Mouse (Mus musculus): ENCODE measurements around the gene Ttyh3. TPM values are rescaled to one million over a fixed set of nuclear protein-coding genes. Genes with fewer than 3 reads are reported as not detected.

Ttyh3 gene
- polyA plus RNA-seq, 1 experiment from 2014 or later: 34.1 TPM

DNA sequence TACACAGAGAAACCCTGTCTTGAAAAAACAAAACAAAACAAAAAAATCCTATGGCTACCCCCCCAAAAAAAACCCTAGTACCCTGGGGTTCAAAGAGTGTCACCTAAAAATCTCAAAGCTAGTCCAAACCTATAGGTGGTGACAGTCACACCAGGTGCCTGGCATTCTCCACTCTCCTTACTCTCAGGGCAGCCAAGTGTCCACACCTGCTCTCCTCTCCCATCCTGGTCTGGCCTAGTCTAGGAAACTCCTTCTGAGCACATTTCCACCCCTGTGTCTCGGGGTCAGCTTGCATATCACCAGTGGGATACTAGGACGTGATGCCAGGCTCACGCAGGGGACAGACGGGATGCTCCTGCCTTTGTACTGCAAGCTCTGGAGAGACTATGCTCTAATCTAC lies 9.5 kb downstream of the Ttyh3 start:
- 90% methylated on average over 4 of the region's 4 CpGs for whole genome bisulfite sequencing

DNA sequence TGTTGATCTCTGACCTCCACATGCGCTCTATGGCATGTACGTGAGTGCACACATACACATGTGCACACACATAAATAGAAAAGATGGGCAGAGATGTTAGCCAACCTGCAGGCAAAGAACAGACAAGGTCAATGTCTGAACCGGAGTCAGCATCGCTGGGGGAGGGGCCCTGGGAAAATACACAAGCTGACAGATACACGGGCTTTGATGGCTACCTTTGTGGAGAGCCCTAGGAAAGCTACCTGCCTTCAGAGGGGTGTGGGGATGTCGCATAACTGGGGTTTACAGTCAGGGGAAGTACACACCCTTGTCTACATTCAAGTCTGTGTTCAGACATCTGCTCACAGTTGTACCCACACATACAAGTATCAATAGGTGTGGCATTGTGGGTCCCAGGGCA lies 10.3 kb downstream of the Ttyh3 start:
- no peak overlapping the region for H3K27ac ChIP-seq
- peaks cover 42% of the 10 kb centered on the region for H3K4me1 ChIP-seq
- H3K4me3 ChIP-seq: no peak overlapping the region
- H3K9ac ChIP-seq: no peak overlapping the region
- WGBS: 91% methylated on average over 6 of the region's 6 CpGs
- peaks cover 49% of the 10 kb centered on the region for H3K36me3 ChIP-seq
- H3K4me2 ChIP-seq: no peak overlapping the region
- no peak for ATAC-seq (ENCODE audit: insufficient number of reproducible peaks, low FRiP score, low TSS enrichment, low read depth)
- no peaks in the 10 kb centered on the region for H3K27me3 ChIP-seq
- H3K9me3 ChIP-seq: no peaks in the 10 kb centered on the region

More for the DNA sequence above, 9.5 kb downstream of the Ttyh3 start:
- no peak overlapping the region for H3K9ac ChIP-seq
- no peaks in the 10 kb centered on the region for H3K27me3 ChIP-seq
- H3K9me3 ChIP-seq: no peaks in the 10 kb centered on the region
- H3K36me3 ChIP-seq: peaks cover 46% of the 10 kb centered on the region
- peaks cover 47% of the 10 kb centered on the region for H3K4me1 ChIP-seq
- ATAC-seq (ENCODE audit: insufficient number of reproducible peaks, low FRiP score, low TSS enrichment, low read depth): no peak
- H3K4me3 ChIP-seq: no peak overlapping the region
- no peak overlapping the region for H3K4me2 ChIP-seq
- H3K27ac ChIP-seq: 0 out of 2 replicates have a peak overlapping the region, but pooled peaks have one; percentile 93

DNA sequence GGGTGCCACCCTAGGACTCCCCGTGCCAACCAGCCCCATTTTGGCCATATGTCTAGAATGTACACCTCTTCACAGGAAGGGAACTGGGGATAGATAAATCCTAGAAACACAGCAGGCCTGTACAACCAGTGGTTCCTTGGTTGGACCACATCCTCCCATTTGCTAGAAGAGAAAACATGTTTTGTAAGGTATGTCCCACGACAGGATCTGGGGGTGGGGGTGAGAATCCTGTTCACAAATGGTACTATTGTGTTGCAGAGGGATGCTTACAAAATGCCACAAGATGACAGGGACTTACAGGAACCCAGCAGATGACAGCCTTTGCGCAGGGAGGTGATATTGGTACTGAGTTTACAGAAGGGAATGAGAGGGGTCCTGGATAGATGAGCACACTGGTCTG lies 10.8 kb downstream of the Ttyh3 start:
- Histone ChIP-seq H3K4me1 (peaks cover 37% of the 10 kb centered on the region), H3K4me2 (no peak overlapping the region), H3K9ac (0 out of 2 replicates have a peak overlapping the region, but pooled peaks have one; percentile 10), H3K9me3 (no peaks in the 10 kb centered on the region), H3K27me3 (no peaks in the 10 kb centered on the region), H3K36me3 (peaks cover 54% of the 10 kb centered on the region), H3K4me3 (no peak overlapping the region), H3K27ac (no peak overlapping the region)
- ATAC-seq (ENCODE audit: insufficient number of reproducible peaks, low FRiP score, low TSS enrichment, low read depth): no peak
- 88% methylated on average over 3 of the region's 3 CpGs for WGBS

DNA sequence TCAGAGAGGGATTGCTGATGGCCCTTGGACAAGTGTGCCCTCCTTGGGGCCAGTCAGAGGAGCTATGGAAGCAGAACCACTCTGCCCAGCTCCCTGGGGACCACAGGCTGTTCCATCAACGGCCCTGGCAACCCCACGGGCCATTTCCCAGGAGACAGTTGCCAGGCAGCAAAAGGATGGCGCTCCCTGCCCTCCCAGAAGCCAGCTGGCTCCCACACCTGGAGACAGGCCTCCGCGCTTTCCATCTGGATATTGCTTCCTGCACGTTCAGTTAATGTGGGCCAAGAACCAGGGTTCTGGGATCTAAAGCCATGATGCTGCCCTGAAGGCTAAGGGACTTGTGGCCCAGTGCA lies 11.8 kb downstream of the Ttyh3 start:
- 0 out of 2 replicates have a peak overlapping the region, but pooled peaks have one; percentile 29 for H3K27ac ChIP-seq

DNA sequence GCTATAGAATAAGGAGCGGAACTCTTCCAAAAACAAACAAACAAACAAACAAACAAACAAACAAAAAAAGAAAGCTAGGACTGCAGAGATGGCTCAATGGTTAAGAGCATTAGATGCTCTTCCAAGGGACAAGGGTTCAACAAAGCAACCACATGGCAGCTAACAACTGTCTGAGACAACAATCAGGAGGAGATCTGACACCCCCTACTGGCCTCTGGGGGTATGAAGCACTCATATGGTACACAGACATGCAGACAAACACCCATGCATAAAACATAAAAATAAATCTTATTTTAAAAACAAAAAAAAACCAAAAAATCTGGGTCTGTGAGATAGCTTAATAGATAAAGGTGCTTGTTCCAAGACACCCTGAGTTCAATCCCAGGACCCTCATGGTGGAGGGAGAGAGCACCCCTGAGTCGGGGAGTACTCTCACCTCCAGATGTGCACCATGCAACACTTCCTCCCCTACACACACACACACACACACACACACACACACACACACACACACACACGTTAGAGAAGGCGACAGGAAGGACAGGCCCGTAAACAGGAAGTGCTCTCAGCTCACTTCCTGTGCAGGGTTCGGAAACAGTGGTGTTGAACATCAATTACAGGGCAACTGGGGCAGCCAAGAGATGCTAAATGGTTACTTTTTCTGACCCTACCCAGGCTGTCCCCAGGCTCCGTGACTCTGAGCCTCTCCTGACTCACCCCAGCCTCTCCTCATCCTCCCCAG lies 12.3 kb downstream of the Ttyh3 start:
- Histone ChIP-seq H3K27ac (no peak overlapping the region), H3K36me3 (peaks cover 69% of the 10 kb centered on the region)

More for the DNA sequence above, 11.8 kb downstream of the Ttyh3 start:
- Histone ChIP-seq H3K36me3 (peaks cover 63% of the 10 kb centered on the region), H3K9me3 (no peaks in the 10 kb centered on the region), H3K9ac (no peak overlapping the region), H3K4me2 (no peak overlapping the region), H3K4me1 (peaks cover 28% of the 10 kb centered on the region), H3K27me3 (no peaks in the 10 kb centered on the region), H3K4me3 (no peak overlapping the region)
- no peak for ATAC-seq (ENCODE audit: insufficient number of reproducible peaks, low FRiP score, low TSS enrichment, low read depth)
- WGBS: 83% methylated on average over 6 of the region's 6 CpGs

DNA sequence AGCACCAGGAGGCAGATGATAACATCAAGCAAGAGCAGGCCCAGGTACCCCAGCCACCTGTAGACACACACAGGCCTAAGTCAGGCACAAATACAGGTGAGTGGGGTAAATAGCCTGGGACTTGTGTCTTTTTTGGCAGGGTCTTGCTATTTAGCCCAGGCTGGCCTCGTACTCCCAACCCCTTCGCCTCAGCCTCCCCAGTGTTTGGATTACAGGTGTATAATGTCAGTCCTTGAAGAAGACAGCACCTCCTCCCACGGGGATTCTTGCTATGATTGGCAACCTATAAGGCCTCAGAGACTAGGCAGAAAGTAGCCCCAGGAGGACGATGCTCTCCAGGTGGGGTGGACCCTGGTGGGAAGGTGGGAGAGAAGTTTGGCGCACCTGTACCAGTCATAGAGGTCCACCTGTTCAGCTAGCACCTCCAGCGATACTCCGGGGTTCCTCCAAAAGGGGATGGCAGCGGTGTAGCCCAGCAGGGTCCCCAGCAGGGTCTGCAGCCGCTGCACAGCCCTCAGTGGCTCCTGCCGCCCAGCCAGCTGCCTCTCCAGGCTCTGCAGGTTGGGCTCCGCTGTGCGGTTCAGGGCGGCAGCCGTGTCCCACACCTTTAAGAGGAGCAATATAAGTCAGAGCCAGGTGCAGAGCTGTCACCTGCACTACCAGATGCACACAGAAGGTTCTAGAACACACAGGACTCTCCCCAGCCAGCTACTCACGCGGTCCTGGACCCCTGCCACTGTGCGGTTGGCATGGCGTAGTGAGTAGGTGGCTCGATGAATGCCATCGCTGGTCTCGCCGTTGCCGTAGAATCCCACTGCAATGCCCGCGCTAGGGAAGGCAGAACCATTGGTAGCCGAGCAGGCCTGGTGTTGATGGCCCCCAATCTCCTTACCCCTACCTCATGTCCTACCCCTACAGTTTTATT lies 13.8 kb downstream of the Ttyh3 start:
- Histone ChIP-seq H3K27ac (no peak overlapping the region), H3K4me3 (no peak overlapping the region), H3K9me3 (no peaks in the 10 kb centered on the region), H3K36me3 (peaks cover 83% of the 10 kb centered on the region), H3K9ac (no peak overlapping the region), H3K27me3 (no peaks in the 10 kb centered on the region), H3K4me2 (no peak overlapping the region), H3K4me1 (peaks cover 8% of the 10 kb centered on the region)
- WGBS: 92% methylated on average over 26 of the region's 26 CpGs
- no peak for ATAC-seq (ENCODE audit: insufficient number of reproducible peaks, low FRiP score, low TSS enrichment, low read depth)

More for the DNA sequence above, 12.3 kb downstream of the Ttyh3 start:
- Histone ChIP-seq H3K9me3 (no peaks in the 10 kb centered on the region), H3K4me3 (no peak overlapping the region), H3K4me2 (no peak overlapping the region), H3K9ac (no peak overlapping the region), H3K27me3 (no peaks in the 10 kb centered on the region), H3K4me1 (peaks cover 22% of the 10 kb centered on the region)
- 82% methylated on average over 7 of the region's 7 CpGs for WGBS
- ATAC-seq (ENCODE audit: insufficient number of reproducible peaks, low FRiP score, low TSS enrichment, low read depth): no peak

DNA sequence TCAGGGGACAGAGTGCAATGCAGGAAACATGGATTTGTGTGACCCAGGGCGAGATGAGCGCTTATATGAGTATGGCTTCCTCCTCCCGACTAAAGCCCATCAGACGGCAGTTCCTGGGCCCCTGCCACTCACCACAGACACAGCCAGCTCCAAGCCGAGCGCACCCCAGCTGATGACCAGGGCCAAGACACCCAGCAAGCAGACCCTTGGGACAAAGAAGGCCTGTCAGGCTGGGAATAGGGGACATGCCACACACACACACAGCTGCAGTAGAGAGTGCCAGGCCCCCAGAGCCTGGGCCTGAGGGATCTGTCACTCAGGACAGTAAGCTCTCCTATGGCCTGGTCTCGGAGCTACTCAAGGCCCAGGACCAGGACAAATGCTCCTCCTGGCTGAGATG lies 15.4 kb downstream of the Ttyh3 start:
- Histone ChIP-seq H3K4me1 (no peaks in the 10 kb centered on the region), H3K9ac (no peak overlapping the region), H3K27me3 (no peaks in the 10 kb centered on the region), H3K4me3 (no peak overlapping the region), H3K27ac (no peak overlapping the region), H3K9me3 (no peaks in the 10 kb centered on the region), H3K36me3 (peaks cover 94% of the 10 kb centered on the region), H3K4me2 (no peak overlapping the region)
- ATAC-seq (ENCODE audit: insufficient number of reproducible peaks, low FRiP score, low TSS enrichment, low read depth): no peak
- 91% methylated on average over 7 of the region's 7 CpGs for WGBS

DNA sequence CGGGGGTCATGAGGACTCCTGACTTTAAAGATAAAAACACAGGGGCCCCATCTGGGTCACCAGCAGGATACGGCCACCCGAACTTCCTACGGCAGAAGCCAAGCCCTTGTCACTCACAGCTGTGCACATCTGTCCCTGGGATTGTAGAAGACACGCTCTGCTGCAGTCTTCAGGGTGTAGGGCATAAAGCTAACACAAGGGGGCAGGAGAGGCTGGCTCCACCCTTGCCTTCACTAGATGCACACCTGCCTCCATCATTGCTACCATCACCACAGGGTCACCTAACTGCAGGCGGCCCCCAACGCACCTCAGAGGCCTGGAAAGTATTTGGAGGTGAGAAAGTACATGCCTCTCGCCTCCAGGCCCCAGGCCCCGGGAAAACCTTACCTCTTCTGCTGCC lies 19.8 kb downstream of the Ttyh3 start:
- Histone ChIP-seq H3K4me3 (no peak overlapping the region), H3K27me3 (no peaks in the 10 kb centered on the region), H3K27ac (no peak overlapping the region), H3K9me3 (no peaks in the 10 kb centered on the region), H3K4me2 (no peak overlapping the region), H3K4me1 (0 out of 2 replicates have a peak, but pooled peaks cover 4% of the 10 kb centered on the region), H3K36me3 (peaks cover 95% of the 10 kb centered on the region), H3K9ac (no peak overlapping the region)
- ATAC-seq (ENCODE audit: insufficient number of reproducible peaks, low FRiP score, low TSS enrichment, low read depth): no peak
- 90% methylated on average over 9 of the region's 9 CpGs for WGBS

DNA sequence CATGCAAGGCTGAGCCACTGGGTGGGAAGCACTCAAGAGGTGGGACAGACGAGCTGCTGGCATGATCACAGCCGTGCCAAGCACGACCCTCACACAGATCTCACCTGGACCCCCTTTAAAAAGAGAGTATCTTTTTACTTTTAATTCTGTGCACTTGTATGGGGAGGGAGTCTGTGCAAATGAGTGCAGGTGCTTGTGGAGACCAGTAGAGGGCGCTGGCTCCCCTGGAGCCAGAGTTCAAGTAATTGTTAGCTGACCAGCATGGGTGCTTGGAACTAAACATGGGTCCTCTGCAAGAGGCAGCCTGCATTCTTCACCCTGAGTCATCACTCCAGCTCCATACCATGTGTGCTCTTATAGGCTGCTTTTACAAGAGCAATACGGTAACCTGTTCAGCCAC lies 21.3 kb downstream of the Ttyh3 start:
- Histone ChIP-seq H3K4me1 (0 out of 2 replicates have a peak, but pooled peaks cover 4% of the 10 kb centered on the region), H3K9me3 (no peaks in the 10 kb centered on the region), H3K4me2 (no peak overlapping the region), H3K27me3 (no peaks in the 10 kb centered on the region), H3K9ac (no peak overlapping the region), H3K27ac (no peak overlapping the region), H3K4me3 (no peak overlapping the region), H3K36me3 (peaks cover 96% of the 10 kb centered on the region)
- WGBS: 94% methylated on average over 5 of the region's 5 CpGs
- no peak for ATAC-seq (ENCODE audit: insufficient number of reproducible peaks, low FRiP score, low TSS enrichment, low read depth)

DNA sequence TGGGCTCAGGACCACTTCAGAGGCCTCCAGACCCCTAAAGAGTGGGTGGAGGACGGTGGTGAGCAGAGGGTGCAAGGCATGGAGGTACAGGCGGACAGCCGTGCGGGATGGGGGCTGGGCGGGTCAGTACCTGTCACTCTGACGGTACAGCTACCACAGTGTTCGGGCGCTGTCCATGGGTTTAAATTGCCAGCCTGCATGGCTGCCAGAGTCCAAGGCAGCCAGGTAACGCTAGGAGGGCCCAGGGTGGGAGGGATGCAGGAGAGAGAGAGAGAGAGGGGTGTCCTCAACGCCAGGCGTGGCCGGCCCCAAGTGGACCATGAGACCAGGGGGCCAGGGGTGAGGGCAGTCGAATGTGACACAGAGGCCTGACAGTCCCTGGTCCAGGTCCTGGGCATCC lies 23.9 kb downstream of the Ttyh3 start:
- Histone ChIP-seq H3K4me1 (peaks cover 18% of the 10 kb centered on the region), H3K9me3 (no peaks in the 10 kb centered on the region), H3K36me3 (peaks cover 84% of the 10 kb centered on the region), H3K4me2 (no peak overlapping the region), H3K4me3 (no peak overlapping the region), H3K27me3 (no peaks in the 10 kb centered on the region), H3K9ac (no peak overlapping the region), H3K27ac (no peak overlapping the region)
- WGBS: 94% methylated on average over 10 of the region's 13 CpGs
- ATAC-seq (ENCODE audit: insufficient number of reproducible peaks, low FRiP score, low TSS enrichment, low read depth): 0 out of 2 replicates have a peak, but pooled peaks have one; percentile 2

DNA sequence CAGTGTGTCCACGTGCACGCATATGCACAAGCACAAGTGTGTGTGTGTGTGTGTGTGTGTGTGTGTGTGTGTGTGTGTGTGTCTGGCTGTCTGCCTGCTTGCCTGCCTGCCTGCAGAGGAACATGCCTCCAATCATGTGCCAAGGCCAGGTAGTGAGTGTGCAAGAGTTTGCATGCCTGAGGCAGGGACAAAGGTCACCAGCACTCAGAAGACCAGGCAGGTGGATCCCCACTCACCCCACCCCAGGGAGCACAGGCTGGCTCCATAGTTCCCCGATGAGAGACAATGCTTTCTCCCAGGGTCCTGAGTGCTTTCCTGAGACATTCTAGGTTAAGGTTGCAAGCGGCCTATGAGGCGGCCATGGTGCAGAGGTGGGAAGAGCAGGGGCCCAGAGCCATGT lies 24.6 kb downstream of the Ttyh3 start:
- no peak overlapping the region for H3K4me2 ChIP-seq
- ATAC-seq (ENCODE audit: insufficient number of reproducible peaks, low FRiP score, low TSS enrichment, low read depth): no peak
- no peak overlapping the region for H3K27ac ChIP-seq
- peaks cover 77% of the 10 kb centered on the region for H3K36me3 ChIP-seq
- no peaks in the 10 kb centered on the region for H3K27me3 ChIP-seq
- H3K4me1 ChIP-seq: peaks cover 20% of the 10 kb centered on the region
- no peaks in the 10 kb centered on the region for H3K9me3 ChIP-seq
- WGBS: 94% methylated on average over 5 of the region's 5 CpGs
- H3K9ac ChIP-seq: no peak overlapping the region
- H3K4me3 ChIP-seq: no peak overlapping the region

DNA sequence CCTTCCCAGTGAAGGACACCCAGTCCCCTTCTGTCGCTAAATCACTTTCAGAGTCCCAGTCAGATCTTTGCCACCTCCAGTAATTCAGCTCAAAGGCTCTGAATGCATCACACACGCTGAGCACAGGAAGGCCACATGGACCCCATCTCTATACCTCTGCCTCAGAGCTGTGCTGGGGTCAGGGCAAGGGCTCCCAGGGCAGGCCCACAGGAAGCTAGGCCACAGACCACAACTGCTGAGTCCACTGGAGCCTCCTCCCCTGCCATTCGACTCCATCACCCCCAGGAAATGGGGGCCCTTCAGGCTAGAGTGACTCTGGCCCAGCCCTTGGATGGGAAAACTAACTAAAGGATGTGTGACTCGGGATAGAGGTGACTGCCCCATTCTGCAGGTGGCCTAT lies 25.0 kb downstream of the Ttyh3 start:
- no peak for ATAC-seq (ENCODE audit: insufficient number of reproducible peaks, low FRiP score, low TSS enrichment, low read depth)
- H3K4me2 ChIP-seq: no peak overlapping the region
- H3K27me3 ChIP-seq: no peaks in the 10 kb centered on the region
- H3K9ac ChIP-seq: no peak overlapping the region
- H3K4me1 ChIP-seq: peaks cover 20% of the 10 kb centered on the region
- 76% methylated on average over 4 of the region's 4 CpGs for WGBS
- H3K9me3 ChIP-seq: no peaks in the 10 kb centered on the region
- peaks cover 73% of the 10 kb centered on the region for H3K36me3 ChIP-seq
- no peak overlapping the region for H3K27ac ChIP-seq
- H3K4me3 ChIP-seq: no peak overlapping the region
